Mouse (Mus musculus) adrenal gland, adult 18-20 months (tissue): ENCODE data around the gene Kctd13. TPM values are rescaled to one million over a fixed set of nuclear protein-coding genes. Genes with fewer than 3 reads are reported as not detected.
"Not testable (repeated sequence)": the region's sequence is repeated elsewhere in the genome, so short reads cannot be mapped to it uniquely, and the experiment has no call there.

Experiments used
- DNase-seq, 2 experiments: peaks; one replicate each; pipeline ENCODE4 v3.0.0; 2021 to 2022; ENCODE audit warnings: low spot score in 2 of 2
- long read RNA-seq, 2 experiments: library from polyadenylated mRNA; stranded (forward); transcript quantifications; one replicate each; pipeline ENCODE4 v2.0.0; 2021
- total RNA-seq, 2 experiments: library from RNA; stranded (reverse); gene quantifications; 1 replicate in 1 of 2; 2 replicates in 1 of 2; pipeline ENCODE4 v1.2.3; 2021

Gene Kctd13
- 10 to 100 TPM; 18.7 to 21.8 TPM for total RNA-seq
- long read RNA-seq, experiment 1, transcript Kctd13-201 (6 exons, 1,676 nt) = major isoform, 25 of 26 reads
- long read RNA-seq, experiment 1, partial matches to known transcripts = 0 of 26 reads
- long read RNA-seq, experiment 1, other reads (novel, unspliced or antisense) = 1 of 26 reads
- long read RNA-seq, experiment 2, transcript Kctd13-201 (6 exons, 1,676 nt) = major isoform, 57 of 64 reads
- long read RNA-seq, experiment 2, partial matches to known transcripts = 3 of 64 reads
- long read RNA-seq, experiment 2, other reads (novel, unspliced or antisense) = 4 of 64 reads

DNA sequence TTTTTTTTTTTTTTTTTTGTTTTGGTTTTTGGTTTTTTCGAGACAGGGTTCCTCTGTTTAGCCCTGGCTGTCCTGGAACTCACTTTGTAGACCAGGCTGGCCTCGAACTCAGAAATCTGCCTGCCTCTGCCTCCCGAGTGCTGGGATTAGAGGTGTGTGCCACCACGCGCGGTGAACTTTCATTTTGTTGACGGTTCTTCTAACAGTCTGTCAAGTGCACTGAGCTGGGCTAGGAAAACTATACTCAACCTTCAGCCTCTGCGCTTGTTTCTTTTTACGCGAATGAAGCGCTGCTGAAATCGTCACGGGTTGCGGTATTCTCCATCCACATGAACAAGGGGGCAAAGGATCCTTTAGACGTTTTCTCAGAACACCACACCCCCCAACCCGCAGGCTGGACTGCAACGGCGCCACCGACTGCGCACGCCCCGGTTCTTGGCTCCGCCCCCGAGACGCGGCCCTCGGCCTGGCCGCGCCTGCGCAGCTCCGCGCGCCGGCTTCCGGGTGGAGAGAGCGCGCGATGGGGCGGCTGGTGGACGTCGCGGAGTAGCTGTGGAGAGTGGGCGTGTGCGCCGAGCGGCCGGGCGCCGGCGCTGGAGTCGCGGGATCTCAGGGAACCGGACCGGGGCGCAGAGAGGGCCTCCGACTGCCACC is at the start of gene Kctd13:
Gene Kctd13, plus strand, starts transcription at position 496 of the 654 bp plus-strand sequence.
- peak; percentile 95 to 97 for DNase-seq

DNA sequence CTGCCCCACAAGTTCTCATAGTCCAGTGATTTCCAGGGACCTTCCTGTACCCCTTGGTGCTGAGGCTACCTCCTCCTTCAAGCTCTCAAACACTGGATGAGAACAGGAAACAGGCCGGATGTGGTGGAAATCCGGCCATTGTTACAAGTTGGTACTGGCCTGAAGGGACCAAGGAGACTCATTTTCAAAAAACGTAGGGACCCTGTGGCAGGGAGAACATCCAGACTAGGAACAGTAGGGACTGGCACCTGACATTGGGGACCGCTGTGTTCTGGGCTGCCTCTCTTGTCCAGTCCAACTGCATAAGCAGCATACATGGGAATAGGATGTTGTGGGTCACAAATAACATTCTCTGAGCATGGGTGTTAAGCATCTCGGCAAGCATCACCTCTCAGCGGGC is 47.6 kb upstream of the Kctd13 start:
- DNase-seq = no peak

GRCm38 (mm10) chr7:126883731-126884181 is 44.9 kb upstream of the Kctd13 start:
- DNase-seq = no peak

- peak; percentile 97 to 98 for DNase-seq
Observed at GRCm38 (mm10) chr7:126884286-126885164, 44.2 kb upstream of the Kctd13 start, which contains the start of gene Taok2. Gene Taok2 (minus strand): TSS chr7:126884703.

DNA sequence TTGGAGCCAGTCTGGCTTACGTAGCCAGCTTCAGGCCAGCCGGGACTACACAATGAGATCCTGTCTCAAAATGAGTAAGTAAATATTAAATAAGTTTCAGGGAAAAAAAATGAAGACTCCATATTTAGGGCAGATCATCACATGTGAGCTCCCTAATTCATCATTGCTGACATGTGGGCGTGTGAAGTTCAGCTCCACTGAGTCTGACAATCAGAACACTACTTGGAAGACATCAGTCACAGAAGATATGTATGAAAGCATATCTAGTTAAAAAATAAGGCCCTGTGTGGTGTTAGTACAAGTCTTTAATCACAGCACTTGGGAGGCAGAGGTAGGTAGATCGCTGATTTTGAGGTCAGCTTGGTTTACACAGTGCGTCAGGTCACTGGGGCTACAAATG is 41.4 kb upstream of the Kctd13 start:
- no peak for DNase-seq

GRCm38 (mm10) chr7:126888852-126889251 is 39.8 kb upstream of the Kctd13 start:
- no peak for DNase-seq

DNA sequence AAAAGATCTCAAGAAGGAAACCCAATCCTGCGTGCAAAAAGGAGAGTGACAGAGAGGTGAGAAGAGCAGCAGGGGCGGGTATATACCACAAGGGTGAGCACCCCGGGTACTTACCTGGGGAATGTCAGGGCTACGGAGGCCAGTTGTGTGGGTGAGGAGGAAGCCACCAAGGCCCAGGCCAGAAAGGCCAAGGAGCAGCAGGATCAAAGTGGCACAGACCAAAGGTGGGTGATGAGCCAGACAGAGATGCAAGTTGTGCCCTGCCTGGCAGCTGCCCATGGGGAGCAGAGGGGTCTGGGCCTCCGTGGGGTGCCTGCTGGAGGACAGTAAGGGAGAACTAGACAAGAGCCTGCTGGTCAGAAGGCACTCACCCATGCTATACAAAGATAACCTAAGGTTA is 31.8 kb upstream of the Kctd13 start:
- DNase-seq = no peak

- DNase-seq = no peak
Observed at GRCm38 (mm10) chr7:126897390-126898101, 31.1 kb upstream of the Kctd13 start.

GRCm38 (mm10) chr7:126898102-126898990 is 30.3 kb upstream of the Kctd13 start:
- peak; percentile 99 for DNase-seq

GRCm38 (mm10) chr7:126899781-126900180 is 28.9 kb upstream of the Kctd13 start:
- not testable (repeated sequence) for DNase-seq

DNA sequence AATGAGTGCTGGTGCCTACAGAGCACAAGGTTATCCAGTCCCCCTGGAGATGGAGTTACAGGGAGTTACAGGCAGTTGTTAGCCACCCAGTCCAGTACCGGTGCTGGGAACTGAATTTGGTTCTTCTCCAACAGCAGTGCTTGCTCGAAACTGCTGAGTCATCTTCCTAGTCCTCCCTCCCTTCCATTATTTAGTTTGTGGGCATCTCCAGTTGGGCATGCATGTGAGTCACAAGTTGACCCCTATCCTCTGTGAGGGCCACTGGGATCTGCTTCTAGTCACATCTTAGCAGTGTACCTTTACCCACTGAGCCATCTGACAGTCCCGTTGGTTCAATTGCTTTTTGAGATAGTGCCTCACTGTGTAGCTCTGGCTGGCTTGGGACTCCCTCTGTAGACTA is 23.1 kb upstream of the Kctd13 start:
- DNase-seq = no peak

- DNase-seq = no peak
Observed at GRCm38 (mm10) chr7:126914844-126915243, 13.8 kb upstream of the Kctd13 start.

DNA sequence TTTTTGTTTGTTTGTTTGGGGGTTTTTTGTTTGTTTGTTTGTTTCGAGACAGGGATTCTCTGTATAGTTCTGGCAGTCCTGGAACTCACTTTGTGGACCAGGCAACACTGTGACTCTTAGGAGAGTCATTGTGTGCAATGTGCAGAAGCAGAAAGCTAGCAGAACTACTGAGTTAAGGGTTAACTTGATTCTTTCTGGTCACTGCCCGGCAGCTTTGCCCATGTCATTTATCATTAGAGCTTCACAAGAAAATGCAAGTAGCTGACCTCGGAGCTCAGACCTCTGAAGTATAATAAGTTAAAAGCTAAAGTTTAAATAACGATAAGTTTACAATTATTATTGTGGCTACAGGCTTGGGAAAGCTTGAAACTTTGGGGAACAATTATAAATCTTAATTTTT is 10.3 kb upstream of the Kctd13 start:
- not testable (repeated sequence) for DNase-seq

DNA sequence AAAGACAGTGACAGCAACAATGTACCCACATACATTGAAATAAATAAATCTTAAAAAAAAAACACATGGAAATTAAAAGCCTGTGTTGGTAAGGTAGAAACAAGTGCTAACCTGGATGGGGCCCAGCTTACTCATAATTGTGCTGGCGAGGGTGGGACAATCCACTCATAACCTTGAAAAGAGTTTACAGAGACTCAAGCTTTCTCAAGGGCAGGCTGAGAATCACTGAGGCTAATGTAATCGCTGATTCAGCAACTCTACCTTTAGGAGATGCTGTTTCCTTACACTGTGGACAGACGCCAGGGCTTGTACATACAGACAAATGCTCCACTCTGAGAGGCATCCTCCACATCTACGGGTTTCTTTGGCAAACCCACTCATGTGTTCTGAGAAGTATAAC is 8.7 kb upstream of the Kctd13 start:
- DNase-seq = no peak

DNA sequence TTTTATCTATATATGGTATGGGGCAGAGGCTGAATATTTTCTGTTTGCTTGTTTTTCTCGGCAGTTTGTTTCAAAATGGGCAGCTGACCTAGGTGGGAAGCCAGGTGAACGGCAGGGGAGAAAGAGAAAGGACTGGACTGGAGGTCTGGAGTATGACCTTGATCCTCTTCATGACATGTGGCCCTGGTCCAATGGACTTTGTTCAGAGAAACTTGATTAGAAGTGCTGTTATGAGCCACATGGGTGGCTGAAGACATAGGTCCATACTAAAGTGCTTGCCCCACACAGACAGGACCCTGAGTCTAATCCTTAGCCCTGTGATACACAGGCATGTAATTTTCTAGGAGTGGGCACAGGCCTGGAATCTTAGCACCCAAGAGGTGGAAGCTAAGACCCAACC is 7.1 kb upstream of the Kctd13 start:
- DNase-seq = no peak

DNA sequence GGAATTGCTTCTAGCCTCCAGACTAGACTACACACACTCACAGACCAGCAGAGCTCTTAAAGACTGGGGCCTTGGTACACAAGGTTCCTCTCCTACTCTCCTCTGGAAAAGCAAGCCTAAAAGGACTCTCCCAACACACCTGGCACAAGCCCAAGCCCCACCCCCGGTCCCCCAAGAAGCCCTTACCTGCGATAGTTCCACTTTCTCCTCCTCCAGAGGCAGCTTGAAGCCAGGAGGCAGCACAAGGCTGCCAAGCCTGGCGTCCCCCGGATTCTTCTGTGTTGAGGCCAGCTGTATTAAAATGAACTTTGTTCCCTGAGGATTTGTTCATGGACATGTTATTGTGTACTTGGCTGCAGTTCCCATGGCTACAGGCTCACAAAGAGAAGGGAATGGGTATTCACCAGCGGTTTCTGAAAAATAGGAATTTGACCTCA is 6.0 kb upstream of the Kctd13 start, which contains the start of gene Tmem219:
Gene Tmem219, minus strand, starts transcription at position 294 of the 437 bp plus-strand sequence.
- DNase-seq = peak in 1 of 2 experiments; percentile 45

- no peak for DNase-seq
Observed at GRCm38 (mm10) chr7:126923999-126924398, 4.7 kb upstream of the Kctd13 start.

DNA sequence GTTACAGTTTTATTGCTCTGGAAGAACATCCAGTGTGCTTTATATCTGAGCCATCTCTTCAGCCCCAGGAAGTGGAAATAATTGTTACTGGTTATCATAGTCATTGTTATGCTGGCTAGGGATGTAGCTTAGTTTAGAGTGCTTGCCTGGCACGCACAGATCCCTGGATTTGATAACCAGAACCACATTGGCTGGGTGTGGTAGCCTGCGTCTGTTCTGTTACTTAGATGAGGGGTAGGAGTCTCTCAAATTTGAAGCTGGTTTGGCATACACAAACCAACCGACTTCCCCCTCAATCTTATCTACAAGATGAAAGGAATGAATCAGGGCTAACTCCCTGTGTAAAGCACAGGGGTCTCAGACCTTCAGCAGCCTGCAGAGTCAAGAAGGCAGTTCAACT is 2.4 kb upstream of the Kctd13 start:
- no peak for DNase-seq

DNA sequence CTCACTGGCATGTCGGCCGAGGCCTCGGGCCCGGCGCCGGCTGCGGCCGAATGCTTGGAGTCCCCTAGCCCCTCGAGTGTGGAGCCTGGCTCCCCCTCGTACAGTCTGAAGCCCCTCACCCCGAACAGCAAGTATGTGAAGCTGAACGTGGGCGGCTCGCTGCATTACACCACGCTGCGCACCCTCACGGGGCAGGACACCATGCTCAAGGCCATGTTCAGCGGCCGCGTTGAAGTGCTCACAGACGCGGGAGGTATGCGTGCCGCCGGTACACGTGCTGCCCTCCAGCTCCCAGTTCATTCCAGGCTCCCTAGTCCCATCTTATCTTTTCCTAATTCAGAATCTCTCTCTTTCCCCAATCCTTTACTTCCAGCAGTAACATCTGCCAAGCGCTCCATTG is 367 bp downstream of the Kctd13 start:
- DNase-seq = no peak

DNA sequence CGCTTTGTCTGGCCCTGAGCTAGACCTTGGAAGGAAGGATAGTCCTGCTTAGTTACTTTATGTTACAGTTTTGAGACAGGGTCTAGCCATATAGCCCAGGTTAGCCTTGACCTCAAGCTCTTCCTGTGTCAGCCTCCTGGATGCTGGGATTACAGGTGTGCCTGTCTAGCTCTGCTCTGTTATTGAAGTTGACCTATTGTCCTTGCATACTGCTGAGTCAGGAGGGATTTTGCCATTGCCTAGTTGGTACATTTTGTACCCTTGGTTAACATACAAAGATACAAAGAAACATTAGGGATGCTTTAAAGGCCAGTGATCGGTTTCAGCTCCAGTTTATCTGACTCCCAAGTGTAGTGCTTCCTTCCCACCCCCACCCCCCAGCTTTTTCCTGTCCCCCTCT is 4.0 kb downstream of the Kctd13 start:
- DNase-seq = no peak
